Mouse (Mus musculus) right cerebral cortex, postnatal 14 days (tissue): ENCODE measurements around the gene Plxnb3.

Experiments
- DNase-seq: peaks from one replicate; pipeline ENCODE4 v3.0.0; 2022

Plxnb3 gene

DNA sequence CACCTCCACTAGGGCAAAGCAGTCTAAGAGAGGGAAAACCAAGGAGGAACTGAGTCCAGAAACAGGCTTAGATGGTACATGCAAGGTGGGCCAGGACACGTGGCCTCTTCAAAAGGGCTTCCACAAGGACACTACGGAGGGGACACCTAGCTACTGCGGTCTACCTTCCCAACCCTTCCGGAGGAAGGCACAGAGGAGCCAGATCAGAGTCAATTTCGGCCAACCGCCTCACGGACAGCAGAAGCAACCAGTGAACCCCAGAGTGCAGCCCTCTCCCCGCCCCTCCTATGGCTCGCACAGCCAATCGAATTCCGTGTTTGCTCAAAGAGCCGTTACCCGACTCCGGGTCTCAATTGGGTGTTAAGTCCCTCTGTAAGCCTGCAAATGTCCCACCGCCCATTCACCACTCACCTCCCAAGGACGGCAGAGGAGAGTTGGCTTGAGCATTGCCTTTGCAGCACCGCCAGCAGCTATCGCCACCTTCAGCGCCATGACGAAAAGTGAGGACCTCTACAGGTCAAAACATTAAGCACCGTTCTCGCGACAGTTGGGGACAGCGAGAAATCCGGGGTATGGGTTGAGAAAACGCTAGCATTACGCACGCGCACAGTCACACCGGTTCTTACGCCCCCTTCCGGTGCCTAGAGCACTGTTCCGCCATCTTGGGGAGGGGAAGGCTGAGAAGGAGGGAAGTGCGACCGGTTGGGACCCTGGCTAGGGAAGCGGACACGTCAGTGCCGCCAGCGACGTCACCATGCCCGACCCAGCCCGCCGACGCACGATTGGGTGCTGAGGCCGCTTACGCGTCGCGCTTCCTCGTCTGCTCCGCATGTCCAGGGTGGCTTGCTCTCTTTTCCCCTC is 29.7 kb downstream of the Plxnb3 start, which contains the start of the genes Idh3g and Ssr4:
Idh3g (minus strand) TSS at position 534 of the 861 bp plus-strand sequence.
Ssr4 (plus strand) TSS at position 665 of the 861 bp plus-strand sequence.
- DNase-seq: peak; percentile 82

DNA sequence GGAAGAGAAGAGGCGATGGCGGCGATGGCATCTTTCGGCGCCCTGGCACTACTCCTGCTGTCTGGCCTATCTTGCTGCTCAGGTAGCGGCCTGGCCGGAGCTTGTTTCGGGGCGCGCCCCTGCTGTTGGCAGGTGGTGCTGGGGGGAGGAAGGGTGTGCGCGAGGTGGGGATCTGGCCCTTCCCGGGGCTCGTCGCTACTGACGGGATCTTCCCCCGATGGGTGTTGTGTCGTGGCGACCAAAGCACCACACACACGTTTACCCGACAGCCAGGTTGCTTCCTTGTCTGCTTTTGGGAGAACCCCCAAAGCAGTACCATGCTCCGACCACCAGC is 30.3 kb downstream of the Plxnb3 start:
- DNase-seq: no peak

DNA sequence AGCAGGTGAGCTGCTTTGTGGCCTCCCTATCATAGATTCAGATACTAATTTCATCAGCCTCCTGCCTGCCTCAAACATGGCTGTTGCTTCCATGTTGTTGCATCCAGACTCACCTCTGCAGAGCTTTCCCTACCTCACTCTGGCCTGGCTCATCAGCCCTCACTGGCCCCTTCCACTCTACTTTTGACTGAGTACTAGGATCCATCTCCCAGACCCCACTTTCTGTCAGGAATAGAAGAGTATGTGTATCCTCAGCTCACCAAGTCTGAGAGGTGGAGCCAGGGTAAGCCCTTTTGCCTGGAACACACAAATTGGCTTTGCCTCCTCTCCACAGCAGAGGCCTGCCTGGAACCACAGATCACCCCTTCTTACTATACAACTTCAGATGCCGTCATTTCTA is 31.6 kb downstream of the Plxnb3 start:
- DNase-seq: no peak

DNA sequence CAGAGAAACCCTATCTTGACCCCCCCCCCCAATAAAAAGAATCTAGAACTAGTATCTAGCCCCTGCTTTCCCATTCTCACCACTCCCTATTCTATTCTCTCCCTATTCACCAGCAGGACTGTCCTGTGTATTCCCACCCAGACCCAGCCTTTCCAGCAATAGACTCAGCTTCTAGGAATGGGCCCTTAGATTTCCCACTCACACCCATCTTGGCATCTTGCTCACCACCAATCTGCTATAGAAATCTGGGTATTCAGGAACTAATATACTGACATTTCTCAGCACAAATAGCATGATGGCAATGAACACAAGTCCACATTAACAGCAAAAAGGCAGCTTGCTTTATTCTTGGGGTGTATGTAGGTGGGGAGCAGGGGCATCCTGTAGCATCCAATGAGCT is 36.1 kb downstream of the Plxnb3 start:
- no peak for DNase-seq

DNA sequence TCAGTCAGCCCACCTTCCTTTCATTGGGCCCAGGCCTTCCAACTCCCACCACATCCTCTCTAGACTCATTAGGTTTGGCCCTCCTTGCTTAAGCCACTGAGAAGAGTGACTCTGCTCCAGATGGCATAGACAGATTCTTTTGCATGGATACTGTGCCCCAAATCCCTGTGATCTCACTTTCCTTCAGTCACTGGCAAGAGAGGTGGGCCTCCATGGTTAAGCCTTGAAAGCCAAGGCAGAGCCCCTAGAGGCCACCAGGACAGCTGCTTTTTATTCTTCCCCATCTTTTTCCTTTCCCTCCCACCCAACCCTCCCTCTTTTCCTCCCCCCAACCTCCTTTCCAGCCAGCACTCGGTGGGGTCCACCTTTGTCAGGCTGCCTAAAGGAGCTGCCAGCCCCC is 36.6 kb downstream of the Plxnb3 start:
- DNase-seq: no peak

DNA sequence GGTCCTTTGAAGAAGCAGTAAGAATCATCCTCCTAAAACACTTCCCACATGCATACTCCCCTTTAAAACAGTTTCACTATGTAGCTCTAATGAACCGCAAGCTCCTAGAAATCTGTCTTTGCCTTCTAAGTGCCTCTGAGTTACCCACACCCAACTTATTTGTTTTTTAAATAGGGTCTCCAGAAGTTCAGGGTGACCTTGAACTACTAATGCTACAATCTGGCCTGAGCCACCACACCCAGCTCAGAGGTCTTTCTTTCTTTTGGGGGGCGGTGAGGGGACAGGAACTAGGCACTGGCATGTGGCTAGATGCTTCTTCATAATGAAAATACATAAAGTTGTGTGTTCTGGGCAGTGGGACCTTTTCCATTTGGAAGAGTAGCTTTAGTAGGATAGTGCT is 40.6 kb downstream of the Plxnb3 start:
- DNase-seq: no peak

DNA sequence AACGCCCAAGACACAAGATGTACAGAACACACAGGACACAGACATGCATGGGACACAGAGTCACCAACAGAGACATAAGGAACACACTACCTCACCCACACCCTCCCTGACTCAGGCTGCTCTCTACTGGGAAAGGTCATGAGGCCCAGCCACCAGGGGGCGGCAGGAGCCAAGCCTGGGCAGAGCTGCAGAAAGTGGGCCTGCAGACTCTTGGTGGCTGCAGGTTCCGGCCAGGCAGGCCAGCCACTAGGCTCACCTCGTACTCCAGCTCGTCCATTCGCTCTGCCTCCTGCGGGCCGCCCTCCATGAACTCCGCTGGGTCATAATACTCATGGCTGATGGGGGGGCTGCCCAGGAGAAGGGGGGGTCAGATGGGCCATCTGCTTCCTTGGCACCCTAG is 41.6 kb downstream of the Plxnb3 start:
- peak; percentile 62 for DNase-seq

DNA sequence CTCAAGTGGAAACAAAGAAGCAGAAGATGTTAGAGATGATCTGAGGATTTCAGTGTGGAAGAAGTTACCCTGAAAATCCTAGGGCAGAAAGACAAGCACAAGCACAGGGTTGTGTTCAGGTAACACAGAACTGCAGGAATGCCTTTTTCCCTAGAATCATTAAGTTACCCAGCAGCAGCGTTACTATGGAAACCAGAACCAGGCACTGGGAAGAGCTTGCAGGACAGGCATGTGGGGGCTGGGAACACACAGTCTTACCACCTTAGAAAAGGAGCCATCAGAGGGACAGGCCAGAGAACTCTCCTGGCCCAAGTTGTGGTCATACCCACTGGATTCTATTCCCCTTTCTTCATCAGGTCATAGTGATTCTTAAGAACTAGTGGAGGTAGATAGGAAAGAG is 48.9 kb downstream of the Plxnb3 start:
- no peak for DNase-seq

DNA sequence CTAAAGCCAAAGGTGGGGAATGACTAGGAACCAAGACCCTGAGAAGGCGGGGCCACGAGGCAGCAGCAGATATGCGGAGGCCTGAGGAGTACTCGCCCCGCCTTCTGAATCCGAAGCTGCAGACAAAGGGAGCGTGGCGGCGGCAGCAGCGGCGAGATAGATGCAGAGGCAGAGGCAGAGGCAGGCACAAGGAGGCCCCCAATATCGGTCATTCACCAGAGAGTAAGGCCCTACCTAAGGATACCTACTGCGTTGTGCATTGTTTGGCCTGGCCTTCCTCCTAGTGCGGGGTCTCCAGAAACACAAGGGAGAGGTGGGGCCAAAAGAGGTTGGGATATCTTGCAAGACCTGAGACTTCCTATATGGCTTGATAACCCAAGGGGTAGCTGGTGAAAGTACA is 58.2 kb downstream of the Plxnb3 start:
- DNase-seq: no peak

DNA sequence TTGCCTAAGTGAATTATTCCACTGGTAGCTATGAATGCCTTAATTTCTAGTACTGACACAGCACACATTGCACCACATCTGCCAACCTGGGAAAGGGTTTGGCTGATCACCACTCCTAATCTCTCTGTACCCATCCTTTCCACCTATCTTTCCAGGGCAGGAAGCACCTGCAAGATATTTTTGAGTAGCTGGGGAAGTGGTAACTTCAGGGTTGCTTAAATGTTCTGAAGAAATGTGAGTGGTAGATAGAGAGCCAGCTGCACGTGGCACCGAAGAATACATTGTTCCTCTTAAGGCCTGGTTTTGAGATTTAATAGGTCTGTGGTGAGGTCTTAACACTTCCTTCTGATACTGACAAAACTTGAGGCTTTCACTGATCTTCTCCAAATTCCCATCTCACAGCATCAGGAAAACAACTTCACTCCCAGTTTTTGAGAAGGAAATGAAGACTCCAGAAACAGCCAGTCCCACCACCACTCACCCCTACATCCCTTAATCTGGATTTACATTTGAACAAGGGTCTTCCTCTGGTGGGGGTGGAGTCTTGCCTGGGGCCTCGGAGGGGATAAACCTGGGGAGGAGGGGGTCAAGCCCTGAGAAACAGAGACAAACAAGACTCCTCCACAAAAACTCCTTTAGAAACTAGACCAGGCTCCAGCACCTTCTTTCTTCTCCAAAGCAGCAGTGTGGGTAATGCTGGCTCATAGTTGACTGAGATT is 59.9 kb downstream of the Plxnb3 start:
- DNase-seq: no peak
